Mouse (Mus musculus) bone marrow macrophage, adult 2 months (primary cell): ENCODE measurements around the gene Gzmk.

Source experiments
- CTCF ChIP-seq: IDR thresholded peaks from 2 replicates; pipeline ENCODE4 v1.5.1; 2012; ENCODE audit warnings: low read depth, mild to moderate bottlenecking, low read length, moderate library complexity
- POLR2A ChIP-seq: IDR thresholded peaks from 2 replicates; pipeline ENCODE4 v1.6.1; 2012; ENCODE audit warnings: mild to moderate bottlenecking, low read depth, low read length, borderline replicate concordance

DNA sequence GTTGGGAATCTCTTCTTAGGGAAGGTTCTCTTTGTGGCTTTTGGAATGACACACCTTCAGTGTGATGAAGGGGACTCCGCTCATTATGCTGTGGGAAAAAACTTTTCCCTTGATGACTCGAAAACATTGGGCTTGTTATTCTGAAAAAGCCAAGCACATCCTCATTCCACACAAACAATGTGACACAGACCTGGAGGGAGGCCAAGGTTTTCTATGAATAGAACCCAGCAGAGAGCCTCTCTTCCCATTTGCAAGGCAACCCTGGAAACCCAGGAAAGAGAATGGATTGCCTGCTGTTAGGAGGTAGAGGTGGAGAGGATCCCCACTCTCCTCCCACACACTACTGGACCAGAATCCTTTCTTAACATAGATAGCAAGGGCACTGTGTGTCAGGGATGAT lies 1.6 kb downstream of the Gzmk start:
- TF ChIP-seq CTCF (no peak), POLR2A (no peak)
